Mouse (Mus musculus) spleen, adult 2 months (tissue): ENCODE results near the gene Trim15.

ENCODE experiments used
- CTCF ChIP-seq: fragments of 200-500 bp; IDR thresholded peaks from 2 replicates; pipeline ENCODE4 v1.5.1; 2011; ENCODE audit warnings: mild to moderate bottlenecking, inconsistent platforms; ENCODE audit not compliant: insufficient read depth, insufficient read length, insufficient replicate concordance; ENCODE audit errors: extremely low read depth
- POLR2A ChIP-seq: fragments of 200-500 bp; IDR thresholded peaks from 2 replicates; pipeline ENCODE4 v1.6.1; 2011; ENCODE audit warnings: low read depth, low read length, inconsistent platforms

- TF ChIP-seq POLR2A, result no peak
- TF ChIP-seq CTCF, result no peak
These were observed 2.4 kb upstream of the Trim15 start, which contains the start of gene Trim10 for GRCm38 (mm10) chr17:36869284-36869954.
